Mouse (Mus musculus) intestine, embryonic 14.5 days (tissue): ENCODE measurements around the gene Pirb. TPM values are rescaled to one million over a fixed set of nuclear protein-coding genes. Genes with fewer than 3 reads are reported as not detected.
"Not testable (repeated sequence)": the region's sequence is repeated elsewhere in the genome, so short reads cannot be mapped to it uniquely, and the experiment has no call there.

Experiments used
- ATAC-seq: fragments of 200-750 bp; cut with Nextera tagmentation; replicated peaks from 2 replicates; pipeline ENCODE4 v1.8.0; 2017; ENCODE audit warnings: low read depth, moderate number of reproducible peaks, moderate TSS enrichment, moderate library complexity; ENCODE audit not compliant: low FRiP score, low TSS enrichment
- DNase-seq: peaks from one replicate; pipeline ENCODE4 v3.0.0-alpha.2; 2018; ENCODE audit warnings: low spot score
- H3K27ac ChIP-seq: fragments of 300-500 bp; sonication (generic); 2 replicates; pipeline ENCODE4 v1.5.1; 2014; ENCODE audit warnings: low read depth, mild to moderate bottlenecking, control low read depth
- H3K27me3 ChIP-seq: fragments of 300-500 bp; sonication (generic); replicated peaks from 2 replicates; pipeline ENCODE4 v1.6.1; 2014; ENCODE audit warnings: low read length, control low read depth; ENCODE audit not compliant: control insufficient read depth, insufficient read depth
- H3K36me3 ChIP-seq: fragments of 300-500 bp; sonication (generic); 2 replicates; pipeline ENCODE4 v1.6.1; 2014; ENCODE audit warnings: low read length, control low read depth; ENCODE audit not compliant: control insufficient read depth, insufficient read depth
- H3K4me1 ChIP-seq: fragments of 300-500 bp; sonication (generic); replicated peaks from 2 replicates; pipeline ENCODE4 v1.6.1; 2014; ENCODE audit warnings: low read length, control low read depth, mixed read lengths; ENCODE audit not compliant: control insufficient read depth, insufficient read depth
- H3K4me2 ChIP-seq: fragments of 300-500 bp; sonication (generic); 2 replicates; pipeline ENCODE4 v1.6.1; 2014; ENCODE audit warnings: low read length
- H3K4me3 ChIP-seq: fragments of 300-500 bp; sonication (generic); 2 replicates; pipeline ENCODE4 v1.5.1; 2014; ENCODE audit warnings: low read depth, low read length, control low read depth, mixed read lengths
- H3K9ac ChIP-seq: fragments of 300-500 bp; sonication (generic); 2 replicates; pipeline ENCODE4 v1.6.1; 2014; ENCODE audit warnings: mild to moderate bottlenecking, low read length
- H3K9me3 ChIP-seq: fragments of 300-500 bp; sonication (generic); 2 replicates; pipeline ENCODE4 v1.6.1; 2016; ENCODE audit warnings: low read length, control low read depth; ENCODE audit not compliant: control insufficient read depth
- WGBS: fragments of 180-500 bp; shearing (Covaris S2); extraction: QIAGEN DNeasy Blood & Tissue Kit; methylation state at CpG from one replicate; pipeline ENCODE4 v1.1.7; 2014; 5-methylcytosine and 5-hydroxymethylcytosine counted together
- polyA plus RNA-seq: library from polyadenylated mRNA; unstranded; fragments of >200 nt; fragmentation: Nextera tagmentation; extraction: Ambion mirVana; gene quantifications from 2 replicates; pipeline ENCODE4 v1.2.1, GENCODE M21; 2014

The Pirb gene
- polyA plus RNA-seq, 1 experiment from 2014 or later, result 0.81 TPM

DNA sequence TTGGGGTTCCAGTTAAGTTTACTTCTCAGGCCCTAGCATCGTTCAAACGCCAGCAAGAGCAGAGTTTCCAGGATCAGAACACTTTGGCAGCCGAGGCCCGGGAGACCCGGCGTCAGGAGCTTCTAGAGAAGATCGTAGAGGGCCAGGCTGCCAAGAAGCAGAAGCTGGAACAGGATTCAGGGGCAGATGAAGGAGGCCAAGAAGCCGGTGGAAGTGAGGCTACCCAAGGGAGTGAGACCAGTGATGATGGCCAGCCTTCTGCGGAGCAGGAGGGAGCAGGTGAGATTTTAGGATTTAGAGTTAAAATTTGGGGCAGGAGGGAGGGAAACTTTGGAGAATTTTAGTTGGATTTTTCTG, 25.3 kb downstream of the Pirb start:
- ATAC-seq, DNase-seq, H3K27me3 ChIP-seq, H3K9me3 ChIP-seq: not testable (repeated sequence)
- Histone ChIP-seq H3K9ac (peak overlapping the region; percentile 84), H3K4me1 (peaks cover 12% of the 10 kb centered on the region), H3K27ac (peak overlapping the region; percentile 97), H3K4me2 (peak overlapping the region; percentile 77), H3K4me3 (peak overlapping the region; percentile 79), H3K36me3 (peaks cover 51% of the 10 kb centered on the region)
- whole genome bisulfite sequencing, result 6% methylated on average over 9 of the region's 9 CpGs

DNA sequence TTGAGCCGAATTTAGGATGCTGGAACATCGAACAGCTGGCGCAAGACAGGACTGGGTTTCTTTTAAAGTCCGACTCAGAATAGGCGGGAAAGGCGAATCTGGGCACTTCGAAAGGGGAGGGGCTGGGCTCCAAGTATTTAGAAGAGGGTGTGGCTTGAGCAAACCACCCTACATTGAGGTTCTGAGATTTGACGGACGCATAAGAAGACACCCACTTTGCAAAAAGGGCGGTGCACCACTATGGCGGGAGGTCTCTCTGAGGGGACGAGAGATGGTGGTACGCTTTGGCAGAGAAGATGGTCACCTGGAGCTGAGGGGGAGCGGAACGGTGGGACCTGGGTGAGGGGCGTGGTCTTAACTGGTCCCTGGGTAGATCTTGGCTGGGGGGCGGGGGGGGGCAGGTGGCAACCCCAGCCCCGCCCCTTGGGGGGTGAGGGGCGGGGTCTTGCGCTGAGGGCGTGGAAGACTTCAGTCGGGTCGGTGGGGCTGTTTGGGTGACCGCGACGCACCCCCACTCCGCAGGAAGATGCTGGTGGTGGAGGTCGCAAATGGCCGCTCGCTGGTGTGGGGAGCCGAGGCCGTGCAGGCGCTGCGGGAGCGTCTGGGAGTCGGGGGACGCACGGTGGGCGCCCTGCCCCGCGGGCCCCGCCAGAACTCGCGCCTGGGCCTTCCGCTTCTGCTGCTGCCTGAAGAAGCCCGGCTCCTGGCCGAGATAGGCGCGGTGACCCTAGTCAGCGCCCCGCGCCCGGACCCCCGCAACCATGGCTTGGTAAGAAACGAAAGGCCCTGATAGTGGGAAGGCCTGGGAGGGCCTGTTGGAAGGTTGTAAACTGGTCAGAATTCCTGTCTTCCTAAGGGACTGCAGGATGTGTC, 25.9 kb downstream of the Pirb start:
- peak; percentile 70 for ATAC-seq
- Histone ChIP-seq H3K9ac (peak overlapping the region; percentile 84), H3K27me3 (no peaks in the 10 kb centered on the region), H3K4me2 (peak overlapping the region; percentile 77), H3K4me3 (peak overlapping the region; percentile 79), H3K27ac (peak overlapping the region; percentile 97), H3K4me1 (peaks cover 12% of the 10 kb centered on the region), H3K9me3 (no peaks in the 10 kb centered on the region), H3K36me3 (peaks cover 47% of the 10 kb centered on the region)
- DNase-seq, result peak; percentile 89
- under 1% methylated on average over 43 of the region's 55 CpGs for WGBS

- no peaks in the 10 kb centered on the region for H3K9me3 ChIP-seq
- peak overlapping the region; percentile 84 for H3K9ac ChIP-seq
- no peak for DNase-seq
- peaks cover 43% of the 10 kb centered on the region for H3K36me3 ChIP-seq
- peak overlapping the region; percentile 97 for H3K27ac ChIP-seq
- H3K4me3 ChIP-seq, result peak overlapping the region; percentile 79
- peaks cover 12% of the 10 kb centered on the region for H3K4me1 ChIP-seq
- no peak for ATAC-seq
- no peaks in the 10 kb centered on the region for H3K27me3 ChIP-seq
- WGBS, result under 1% methylated on average over 18 of the region's 18 CpGs
- peak overlapping the region; percentile 77 for H3K4me2 ChIP-seq
These were observed 26.4 kb downstream of the Pirb start for GRCm38 (mm10) chr7:3693809-3694075.

GRCm38 (mm10) chr7:3692987-3693808, 27.0 kb downstream of the Pirb start, which contains the start of gene Mboat7:
TSS of gene Mboat7 (minus strand) at chr7:3693523.
- WGBS, result 1% methylated on average over 55 of the region's 55 CpGs
- H3K4me1 ChIP-seq, result peaks cover 12% of the 10 kb centered on the region
- peak within 1 kb of the TSS; percentile 77 for H3K4me2 ChIP-seq
- ATAC-seq (peak; percentile 88), DNase-seq (peak; percentile 98)
- peak within 1 kb of the TSS; percentile 97 for H3K27ac ChIP-seq
- H3K27me3 ChIP-seq, result no peaks in the 10 kb centered on the region
- no peaks in the 10 kb centered on the region for H3K9me3 ChIP-seq
- peaks cover 43% of the 10 kb centered on the region for H3K36me3 ChIP-seq
- peak within 1 kb of the TSS; percentile 79 for H3K4me3 ChIP-seq
- H3K9ac ChIP-seq, result peak within 1 kb of the TSS; percentile 84

GRCm38 (mm10) chr7:3692382-3692986, 27.7 kb downstream of the Pirb start, which contains the start of gene Tsen34:
TSS of gene Tsen34 (plus strand) at chr7:3692863.
- H3K36me3 ChIP-seq, result peaks cover 42% of the 10 kb centered on the region
- H3K4me1 ChIP-seq, result peaks cover 12% of the 10 kb centered on the region
- peak; percentile 59; the same call in 1 of the 2 replicates for ATAC-seq
- peak within 1 kb of the TSS; percentile 79 for H3K4me3 ChIP-seq
- H3K4me2 ChIP-seq, result peak within 1 kb of the TSS; percentile 77
- H3K27me3 ChIP-seq, result no peaks in the 10 kb centered on the region
- under 1% methylated on average over 48 of the region's 49 CpGs for WGBS
- H3K27ac ChIP-seq, result peak within 1 kb of the TSS; percentile 97
- H3K9me3 ChIP-seq, result no peaks in the 10 kb centered on the region
- peak; percentile 98 for DNase-seq
- H3K9ac ChIP-seq, result peak within 1 kb of the TSS; percentile 84

DNA sequence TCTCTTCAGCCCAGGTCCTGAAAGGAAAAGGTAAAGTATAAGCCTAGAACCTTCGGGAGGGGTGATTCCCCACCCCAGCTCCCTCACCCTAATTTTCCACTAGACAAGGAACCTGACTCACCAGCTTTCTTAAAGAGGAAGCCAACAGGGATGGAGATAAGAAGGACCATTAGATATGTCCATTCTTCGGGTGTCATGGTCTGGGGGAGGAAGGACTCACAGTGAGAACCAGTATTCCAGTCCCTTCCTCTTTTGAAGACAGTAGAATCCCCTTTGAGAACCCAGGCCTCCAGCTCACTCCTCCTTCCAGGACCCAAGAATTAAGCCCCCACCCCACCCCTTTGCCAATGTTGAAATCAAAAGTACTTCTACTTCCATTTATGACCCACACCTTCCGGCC, 28.3 kb downstream of the Pirb start:
- ATAC-seq, result no peak
- H3K9ac ChIP-seq, result peak overlapping the region; percentile 84
- peak overlapping the region; percentile 77 for H3K4me2 ChIP-seq
- H3K9me3 ChIP-seq, result no peaks in the 10 kb centered on the region
- no peak for DNase-seq
- H3K36me3 ChIP-seq, result peaks cover 42% of the 10 kb centered on the region
- no peaks in the 10 kb centered on the region for H3K27me3 ChIP-seq
- peak overlapping the region; percentile 97; the same call in 1 of the 2 replicates for H3K27ac ChIP-seq
- peaks cover 12% of the 10 kb centered on the region for H3K4me1 ChIP-seq
- WGBS, result 29% methylated on average over 3 of the region's 3 CpGs
- H3K4me3 ChIP-seq, result peak overlapping the region; percentile 79

- H3K4me1 ChIP-seq, result no peaks in the 10 kb centered on the region
- ATAC-seq, result no peak
- no peaks in the 10 kb centered on the region for H3K9me3 ChIP-seq
- H3K9ac ChIP-seq, result no peak overlapping the region
- no peaks in the 10 kb centered on the region for H3K27me3 ChIP-seq
- H3K4me3 ChIP-seq, result no peak overlapping the region
- no peak for DNase-seq
- peaks cover 58% of the 10 kb centered on the region for H3K36me3 ChIP-seq
- no peak overlapping the region for H3K4me2 ChIP-seq
- H3K27ac ChIP-seq, result no peak overlapping the region
- WGBS, result 86% methylated on average over 31 of the region's 31 CpGs
These were observed 34.6 kb downstream of the Pirb start for GRCm38 (mm10) chr7:3685400-3686187.

- H3K4me1 ChIP-seq, result no peaks in the 10 kb centered on the region
- no peak overlapping the region for H3K27ac ChIP-seq
- no peaks in the 10 kb centered on the region for H3K27me3 ChIP-seq
- WGBS, result 91% methylated on average over 8 of the region's 8 CpGs
- H3K9ac ChIP-seq, result no peak overlapping the region
- no peak overlapping the region for H3K4me3 ChIP-seq
- H3K4me2 ChIP-seq, result no peak overlapping the region
- ATAC-seq (no peak), DNase-seq (no peak)
- peaks cover 52% of the 10 kb centered on the region for H3K36me3 ChIP-seq
- H3K9me3 ChIP-seq, result no peaks in the 10 kb centered on the region
These were observed 35.5 kb downstream of the Pirb start for GRCm38 (mm10) chr7:3684698-3685097.
